Mouse (Mus musculus): ENCODE results near the gene Gm10799. TPM values are rescaled to one million over a fixed set of nuclear protein-coding genes. Genes with fewer than 3 reads are reported as not detected.

The Gm10799 gene
- not detected in 2 replicates for polyA plus RNA-seq (2012; rRNA removed)

DNA sequence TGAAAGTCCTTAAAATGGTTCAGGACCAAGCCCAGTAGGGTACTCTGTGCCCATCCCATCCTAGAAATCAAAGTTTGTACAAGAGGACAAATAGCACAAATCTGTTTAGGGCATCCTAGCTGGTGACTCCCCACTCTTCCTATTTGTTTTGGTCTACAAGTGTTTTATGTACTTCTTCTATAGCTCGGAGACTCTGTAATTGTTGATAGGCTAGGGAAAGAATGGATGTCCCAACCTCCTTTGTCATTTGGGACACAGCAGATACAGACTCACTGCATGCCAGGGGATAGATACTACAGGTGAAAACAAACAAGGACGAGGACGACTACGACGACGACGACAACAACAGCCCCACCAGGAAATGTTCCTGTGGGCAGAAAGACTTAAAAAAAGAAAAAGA lies at the start of gene Gm10799:
Gm10799 (minus strand) TSS at position 101 of the 400 bp plus-strand sequence.

DNA sequence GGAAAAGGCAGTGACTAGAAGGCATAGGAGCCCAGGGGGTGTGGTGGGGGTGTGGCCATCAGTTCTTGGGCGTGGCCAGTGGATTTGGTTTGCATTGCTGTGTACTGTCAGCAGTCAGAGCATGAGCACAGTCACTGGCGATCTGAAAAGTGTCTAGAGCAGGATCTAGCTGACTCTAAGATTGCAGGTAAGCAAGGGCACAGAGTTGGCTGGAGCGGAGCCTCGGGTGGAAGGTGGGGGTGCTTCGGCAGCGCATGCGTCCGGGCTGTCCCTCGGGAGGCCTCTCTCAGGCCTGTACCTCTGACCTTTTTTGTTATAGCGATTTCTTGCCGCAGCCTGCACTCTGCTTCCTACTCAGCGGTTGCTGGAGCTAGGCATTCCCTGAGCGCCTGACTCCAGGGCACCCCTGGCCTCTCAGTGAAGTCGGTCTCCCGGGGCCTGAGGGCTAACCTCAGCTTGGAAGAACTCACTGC lies 27.4 kb upstream of the Gm10799 start, which contains the start of gene Cd59a:
Cd59a (plus strand) TSS at position 61 of the 473 bp plus-strand sequence.

DNA sequence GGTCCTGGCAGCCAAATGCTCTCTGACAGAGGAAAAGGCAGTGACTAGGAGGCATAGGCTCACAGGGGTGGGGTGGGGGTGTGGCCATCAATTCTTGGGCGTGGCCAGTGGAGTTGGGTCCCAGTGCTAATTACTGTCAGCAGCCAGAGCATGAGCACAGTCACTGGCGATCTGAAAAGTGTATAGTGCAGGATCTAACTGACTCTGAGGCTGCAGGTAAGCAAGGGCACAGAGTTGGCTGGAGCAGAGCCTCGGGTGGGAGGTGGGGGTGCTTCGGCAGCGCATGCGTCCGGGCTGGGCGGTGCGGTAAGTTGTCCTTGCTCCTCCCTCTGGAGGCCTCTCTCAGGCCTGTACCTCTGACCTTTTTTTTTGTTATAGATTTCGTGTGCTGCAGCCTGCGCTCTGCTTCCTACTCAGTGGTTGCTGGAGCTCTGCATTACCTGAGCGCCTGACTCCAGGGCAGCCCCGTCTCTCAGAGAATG lies 1.4 kb upstream of the Gm10799 start, which contains the start of gene Cd59b:
Cd59b (plus strand) TSS at position 146 of the 482 bp plus-strand sequence.

DNA sequence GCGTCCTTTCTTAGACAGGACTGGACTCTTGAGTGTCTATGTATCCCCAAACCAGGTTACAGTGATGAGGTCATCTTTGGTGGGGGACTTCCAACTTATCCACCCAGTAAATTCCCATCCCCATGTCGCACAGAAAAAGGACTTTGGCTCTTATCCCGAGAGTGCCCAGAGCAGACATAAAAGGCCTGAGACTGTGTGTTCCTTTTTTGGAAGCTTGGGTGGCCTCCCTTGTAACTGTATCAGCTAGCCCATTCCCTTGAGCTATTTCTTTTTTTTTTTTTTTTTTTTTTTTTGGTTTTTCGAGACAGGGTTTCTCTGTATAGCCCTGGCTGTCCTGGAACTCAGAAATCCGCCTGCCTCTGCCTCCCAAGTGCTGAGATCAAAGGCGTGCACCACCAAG lies 2.8 kb downstream of the Gm10799 start, which contains the start of gene Gm10912:
Gm10912 (plus strand) TSS at position 301 of the 400 bp plus-strand sequence.

DNA sequence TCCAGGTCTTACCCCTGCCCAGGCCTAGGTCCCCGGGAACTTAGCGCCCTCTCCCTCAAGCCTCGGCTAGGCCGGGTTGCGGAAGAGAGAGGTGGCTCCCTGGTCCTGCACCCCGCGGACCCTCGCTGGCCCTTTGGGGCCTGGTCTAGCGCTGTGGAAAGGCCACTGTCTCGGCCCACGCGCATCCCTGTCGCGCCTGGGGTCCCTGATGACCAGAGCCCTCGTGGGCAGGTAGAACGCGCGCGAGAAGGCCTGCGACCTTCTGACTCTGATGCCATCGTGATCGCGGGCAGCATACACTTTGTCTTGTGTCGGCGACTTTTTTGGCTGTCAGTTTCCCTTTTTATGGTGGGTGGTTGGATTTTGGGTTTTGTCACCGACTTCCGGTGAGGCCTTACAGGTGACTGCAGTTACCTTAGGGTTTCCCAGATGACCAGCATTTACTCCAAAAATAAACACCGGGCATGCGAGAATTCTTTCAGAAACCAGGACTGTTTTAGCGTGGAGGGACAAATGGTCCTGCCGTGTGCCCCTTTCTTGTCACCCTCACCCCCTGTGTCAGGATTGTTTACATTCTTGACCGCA lies 40.1 kb downstream of the Gm10799 start, which contains the start of gene 4931422A03Rik:
4931422A03Rik (minus strand) TSS at position 223 of the 585 bp plus-strand sequence.

DNA sequence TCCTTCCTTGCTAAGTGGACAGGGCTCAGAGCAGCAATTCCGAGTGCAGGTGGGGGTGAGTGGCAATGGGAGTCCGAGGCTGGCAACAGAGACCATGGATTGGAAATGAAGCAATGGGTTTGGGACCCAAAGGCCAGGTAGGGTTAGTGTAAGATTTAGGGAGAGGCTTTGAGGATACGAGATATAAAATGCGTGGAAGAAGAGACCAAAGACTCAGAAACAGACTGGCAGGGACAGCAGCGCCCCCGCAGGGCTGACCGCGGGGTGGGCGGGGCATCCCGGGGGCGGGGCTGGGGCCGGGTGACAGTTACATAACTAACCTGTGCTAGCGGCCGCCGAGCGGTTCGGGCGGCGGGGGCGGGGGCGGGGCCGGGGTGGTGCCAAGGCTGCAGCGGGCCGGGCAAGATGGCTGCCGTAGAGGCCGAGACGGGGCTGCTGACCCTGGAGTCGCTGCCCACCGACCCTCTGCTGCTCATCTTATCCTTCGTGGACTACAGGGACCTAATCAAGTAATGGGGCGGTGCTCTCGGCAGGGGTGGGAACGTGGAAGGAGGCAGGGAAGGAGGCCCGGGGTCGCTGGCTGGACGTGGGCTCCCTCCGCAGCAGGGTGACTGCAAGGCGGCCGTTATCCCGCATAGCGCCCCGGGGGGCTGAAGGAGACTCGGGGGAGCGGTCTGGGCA lies 40.8 kb downstream of the Gm10799 start, which contains the start of gene Fbxo3:
Fbxo3 (plus strand) TSS at position 264 of the 681 bp plus-strand sequence.

Other genes with a start within 250 kb of the Gm10799 start
- 34.9 and 37.1 TPM in 2 replicates for gene Lmo2, start 110.6 kb downstream of the Gm10799 start, polyA plus RNA-seq (2012; rRNA removed)
- gene Fbxo3, start 40.8 kb downstream of the Gm10799 start, polyA plus RNA-seq (2012; rRNA removed) = 42.1 and 42.6 TPM in 2 replicates
- 0.15 TPM in 1 of 2 replicates, not detected in the other for gene 4931422A03Rik, start 40.2 kb downstream of the Gm10799 start, polyA plus RNA-seq (2012; rRNA removed)
- 0.06 and 0.09 TPM in 2 replicates for gene Gm10912, start 2.7 kb downstream of the Gm10799 start, polyA plus RNA-seq (2012; rRNA removed)
- gene Cd59b, start 1.3 kb upstream of the Gm10799 start, polyA plus RNA-seq (2012; rRNA removed) = 2.0 and 2.2 TPM in 2 replicates
- gene Cd59a, start 27.3 kb upstream of the Gm10799 start, polyA plus RNA-seq (2012; rRNA removed) = 7.1 and 10.0 TPM in 2 replicates
- not detected in 2 replicates for gene A930018P22Rik, start 54.2 kb upstream of the Gm10799 start, polyA plus RNA-seq (2012; rRNA removed)

Measured in central nervous system, embryonic 14 days (tissue).